Mouse (Mus musculus) intestine, postnatal 0 days (tissue): ENCODE measurements around the gene Anxa4. TPM values are rescaled to one million over a fixed set of nuclear protein-coding genes. Genes with fewer than 3 reads are reported as not detected.
A peak's percentile ranks its signal among the peaks of the same experiment; 100 is the strongest.

Experiments used
- ATAC-seq: fragments of 200-750 bp; cut with Nextera tagmentation; 2 replicates; pipeline ENCODE4 v1.8.0; 2017; ENCODE audit warnings: mild to moderate bottlenecking, moderate TSS enrichment, moderate library complexity
- H3K27ac ChIP-seq: fragments of 300-500 bp; sonication (generic); 2 replicates; pipeline ENCODE4 v1.5.1; 2014; ENCODE audit warnings: mild to moderate bottlenecking, low read depth, low read length, moderate library complexity
- H3K27me3 ChIP-seq: fragments of 300-500 bp; sonication (generic); replicated peaks from 2 replicates; pipeline ENCODE4 v1.6.1; 2014; ENCODE audit warnings: low read length, mixed read lengths; ENCODE audit not compliant: control insufficient read depth, insufficient read depth
- H3K36me3 ChIP-seq: fragments of 300-500 bp; sonication (generic); 2 replicates; pipeline ENCODE4 v1.6.1; 2014; ENCODE audit warnings: mild to moderate bottlenecking, moderate library complexity; ENCODE audit not compliant: control insufficient read depth, insufficient read depth
- H3K4me1 ChIP-seq: fragments of 300-500 bp; sonication (generic); replicated peaks from 2 replicates; pipeline ENCODE4 v1.6.1; 2014; ENCODE audit warnings: antibody characterized with exemption, low read length, mixed read lengths; ENCODE audit not compliant: control insufficient read depth, insufficient read depth
- H3K4me2 ChIP-seq: fragments of 300-500 bp; sonication (generic); replicated peaks from 2 replicates; pipeline ENCODE4 v1.6.1; 2014; ENCODE audit warnings: low read depth, mild to moderate bottlenecking, moderate library complexity
- H3K4me3 ChIP-seq: fragments of 300-500 bp; sonication (generic); 2 replicates; pipeline ENCODE4 v1.5.1; 2014; ENCODE audit warnings: low read depth, low read length
- H3K9ac ChIP-seq: fragments of 300-500 bp; sonication (generic); 2 replicates; pipeline ENCODE4 v1.6.1; 2014; ENCODE audit warnings: mild to moderate bottlenecking, low read depth, low read length
- H3K9me3 ChIP-seq: fragments of 300-500 bp; sonication (generic); 2 replicates; pipeline ENCODE4 v1.6.1; 2016; ENCODE audit warnings: mixed run types; ENCODE audit not compliant: control insufficient read depth
- CTCF ChIP-seq: sonication (generic); IDR thresholded peaks from 2 replicates; pipeline ENCODE4 v1.5.1; 2016; ENCODE audit warnings: low read depth, mild to moderate bottlenecking, control low read depth, antibody characterized with exemption, moderate library complexity
- WGBS: fragments of 180-500 bp; shearing (Covaris S2); extraction: QIAGEN DNeasy Blood & Tissue Kit; methylation state at CpG from one replicate; pipeline ENCODE4 v1.1.7; 2014; 5-methylcytosine and 5-hydroxymethylcytosine counted together
- polyA plus RNA-seq: library from polyadenylated mRNA; unstranded; fragments of >200 nt; fragmentation: Nextera tagmentation; extraction: Ambion mirVana; gene quantifications from 2 replicates; pipeline ENCODE4 v1.2.1, GENCODE M21; 2015

Gene Anxa4
- polyA plus RNA-seq, 1 experiment from 2014 or later: 541 TPM

DNA sequence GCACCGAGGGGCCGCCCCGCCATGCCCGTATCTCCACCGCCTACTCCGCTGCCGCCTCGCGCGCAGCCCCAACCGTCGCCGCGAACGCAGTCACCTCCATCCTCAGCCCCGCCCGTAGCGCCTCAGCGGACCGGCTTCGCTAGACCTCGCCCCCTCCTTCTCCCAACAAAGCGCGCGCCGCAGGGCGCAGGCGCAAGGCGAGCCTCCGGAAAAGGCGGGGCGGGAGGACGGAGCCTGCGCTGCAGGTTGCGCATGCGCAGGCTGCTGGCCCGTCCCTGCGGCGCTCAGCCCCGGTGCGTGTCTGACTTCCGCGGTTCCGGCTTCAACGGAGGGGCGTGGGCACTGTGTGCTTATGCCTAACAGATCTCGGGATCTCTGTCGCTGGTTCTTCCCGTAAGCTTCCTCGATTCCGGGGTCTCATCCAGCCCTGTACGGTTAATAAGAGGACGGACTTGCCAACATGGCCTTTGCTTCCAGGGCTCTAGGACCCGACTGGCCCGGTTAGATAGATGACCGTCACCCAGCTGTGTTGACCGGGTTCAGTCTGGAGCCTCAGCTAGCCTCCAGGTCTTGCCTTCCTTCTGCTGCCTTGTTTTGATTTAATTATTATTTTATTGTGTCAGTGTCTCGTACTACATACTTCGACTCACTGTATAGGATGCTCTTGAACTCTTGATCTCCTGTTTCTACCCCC lies 60.1 kb downstream of the Anxa4 start, which contains the start of gene Gmcl1:
Gene Gmcl1 (minus strand): TSS at position 201 of the 694 bp plus-strand sequence.
- Histone ChIP-seq H3K4me3 (peak within 1 kb of the TSS; percentile 94), H3K27me3 (no peaks in the 10 kb centered on the region), H3K4me1 (no peaks in the 10 kb centered on the region), H3K36me3 (peaks cover 3% of the 10 kb centered on the region; the same call in 1 of the 2 replicates), H3K4me2 (peak within 1 kb of the TSS; percentile 100), H3K9ac (peak within 1 kb of the TSS; percentile 72), H3K27ac (peak within 1 kb of the TSS; percentile 84), H3K9me3 (no peaks in the 10 kb centered on the region)
- under 1% methylated on average over 44 of the region's 59 CpGs for WGBS
- TF ChIP-seq CTCF: no peak
- ATAC-seq: peak; percentile 91

DNA sequence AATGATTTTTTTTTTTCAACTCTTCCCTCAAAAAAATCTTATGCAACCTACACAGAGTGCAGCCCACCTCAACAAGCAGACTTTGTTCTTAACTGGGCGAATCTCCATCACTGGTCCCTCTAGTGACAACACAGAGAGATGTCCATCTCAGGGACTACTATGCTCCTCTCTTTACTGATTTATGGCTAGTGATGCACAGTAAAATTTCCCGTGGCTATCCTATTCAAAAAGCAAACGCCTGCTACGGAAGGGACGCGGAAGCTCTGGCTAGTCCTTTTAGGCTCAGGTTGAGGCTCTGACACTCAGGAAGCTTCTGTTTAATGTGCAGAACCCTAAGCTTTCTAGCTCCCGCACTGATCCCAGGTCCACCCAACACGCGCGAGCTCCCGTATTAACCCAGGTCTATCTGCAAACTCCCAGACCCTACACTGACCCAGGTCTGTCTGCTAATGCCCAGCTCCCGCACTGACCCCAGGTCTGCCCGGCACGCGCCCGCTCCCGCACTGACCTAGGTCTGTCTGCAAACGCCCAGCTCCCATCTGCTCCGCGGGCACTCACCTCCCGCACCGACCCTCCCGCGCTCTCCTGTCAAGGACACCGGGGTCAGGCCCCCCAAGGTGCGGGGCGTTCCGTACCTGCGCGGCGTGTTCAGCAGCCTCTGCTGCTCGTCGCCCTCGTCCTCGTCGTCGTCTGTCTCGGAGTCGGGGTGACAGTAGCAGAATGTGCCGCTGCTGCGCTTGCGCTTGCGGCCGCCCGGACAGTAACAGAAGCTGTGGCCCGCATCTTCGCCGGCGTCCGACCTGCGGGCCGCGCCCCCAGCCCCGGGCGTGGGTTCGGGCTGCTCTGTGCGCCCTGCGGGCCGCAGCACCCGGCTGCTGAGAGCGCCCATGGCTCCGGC lies 60.9 kb downstream of the Anxa4 start:
- Histone ChIP-seq H3K4me3 (peak overlapping the region; percentile 94), H3K36me3 (no peaks in the 10 kb centered on the region; the same call in 1 of the 2 replicates), H3K9me3 (no peaks in the 10 kb centered on the region), H3K27ac (peak overlapping the region; percentile 84), H3K9ac (peak overlapping the region; percentile 72), H3K4me2 (peak overlapping the region; percentile 100), H3K4me1 (no peaks in the 10 kb centered on the region), H3K27me3 (no peaks in the 10 kb centered on the region)
- no peak; the same call in none of the 2 replicates for ATAC-seq
- no peak for TF ChIP-seq CTCF
- under 1% methylated on average over 60 of the region's 62 CpGs for WGBS

DNA sequence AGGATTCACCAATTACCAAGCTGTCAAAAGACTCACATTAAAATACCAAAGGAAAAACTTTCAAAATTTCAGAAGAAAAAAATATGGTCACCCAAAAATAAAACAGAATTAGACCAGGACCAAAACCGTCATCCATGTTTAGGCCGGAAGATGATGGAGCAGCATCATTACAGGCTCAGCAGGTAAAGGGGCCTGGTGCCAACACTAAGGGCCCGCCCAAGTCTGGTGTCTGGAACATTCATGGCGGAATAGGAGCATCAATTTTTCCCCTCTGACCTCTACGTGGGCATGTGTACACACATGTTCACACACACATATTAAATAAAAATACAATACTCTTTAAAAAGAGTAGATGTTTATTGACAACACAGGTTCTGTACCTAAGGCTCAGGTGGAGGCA lies 64.7 kb downstream of the Anxa4 start:
- Histone ChIP-seq H3K4me3 (no peak overlapping the region), H3K27me3 (no peaks in the 10 kb centered on the region), H3K36me3 (no peaks in the 10 kb centered on the region), H3K9me3 (no peaks in the 10 kb centered on the region), H3K4me2 (no peak overlapping the region), H3K9ac (no peak overlapping the region), H3K27ac (no peak overlapping the region), H3K4me1 (no peaks in the 10 kb centered on the region)
- ATAC-seq: no peak
- TF ChIP-seq CTCF: no peak
- WGBS: 94% methylated on average over 5 of the region's 5 CpGs

DNA sequence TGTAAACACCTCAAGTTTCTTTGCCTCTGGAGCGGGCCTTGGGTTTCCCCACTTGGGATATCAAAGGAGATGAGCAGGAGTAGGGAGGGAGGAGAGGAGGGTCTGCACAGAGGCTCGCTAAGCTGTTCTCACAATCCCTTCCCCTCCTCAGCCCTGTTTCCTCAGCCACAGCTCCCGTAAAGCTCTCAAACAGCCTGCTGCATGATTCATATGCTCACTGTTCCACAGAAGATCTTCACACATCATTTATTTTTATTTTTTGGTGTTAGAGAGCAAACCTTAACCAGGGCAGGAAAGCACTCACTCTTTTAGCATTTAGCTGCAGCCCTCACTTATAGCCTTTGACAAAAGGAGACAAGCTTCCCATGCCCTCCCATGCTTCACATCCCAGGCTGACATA lies 71.4 kb downstream of the Anxa4 start:
- ATAC-seq: no peak
- TF ChIP-seq CTCF: no peak
- no peak overlapping the region for H3K27ac ChIP-seq
- no peak overlapping the region for H3K4me3 ChIP-seq
- WGBS: 78% methylated on average over 3 of the region's 3 CpGs
- no peaks in the 10 kb centered on the region for H3K4me1 ChIP-seq
- no peak overlapping the region for H3K9ac ChIP-seq
- no peaks in the 10 kb centered on the region for H3K9me3 ChIP-seq
- H3K36me3 ChIP-seq: no peaks in the 10 kb centered on the region; the same call in 1 of the 2 replicates
- H3K27me3 ChIP-seq: no peaks in the 10 kb centered on the region
- H3K4me2 ChIP-seq: no peak overlapping the region

DNA sequence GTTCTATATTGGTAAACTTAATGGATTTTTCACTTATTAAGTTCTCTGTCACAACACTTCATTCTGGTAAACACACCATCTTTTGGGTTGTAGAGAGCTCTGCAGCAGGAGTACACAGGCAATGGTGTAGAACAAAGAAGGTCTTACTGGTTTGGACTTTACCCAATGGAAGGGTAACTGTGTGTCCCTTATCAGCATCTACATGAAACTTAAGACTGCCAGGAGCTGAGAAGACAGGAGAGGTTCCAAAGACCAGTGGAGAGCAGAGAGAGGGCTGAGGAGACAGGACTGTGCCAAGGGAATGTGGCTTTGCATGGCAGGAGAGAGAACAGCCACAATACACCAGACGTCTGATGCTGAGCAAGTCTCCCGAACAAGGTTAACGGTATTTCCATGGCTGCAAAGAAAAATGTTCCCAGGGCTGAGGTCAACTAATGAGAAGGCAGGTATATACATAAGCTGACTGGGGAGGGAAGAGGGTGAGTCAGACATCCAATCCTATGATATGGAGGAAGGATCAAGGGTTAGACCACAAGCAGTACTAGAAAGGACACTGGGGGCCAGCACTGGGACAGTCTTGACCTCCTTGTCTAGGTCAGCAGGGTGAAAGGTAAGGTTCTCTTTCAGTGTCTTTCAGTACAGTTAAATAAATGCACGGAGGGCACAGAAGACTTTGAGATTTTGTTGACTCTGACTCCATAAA lies 85.2 kb downstream of the Anxa4 start:
- Histone ChIP-seq H3K4me1 (no peaks in the 10 kb centered on the region), H3K9ac (no peak overlapping the region), H3K9me3 (no peaks in the 10 kb centered on the region), H3K4me3 (no peak overlapping the region), H3K27ac (peak overlapping the region; percentile 65), H3K36me3 (peaks cover 29% of the 10 kb centered on the region), H3K4me2 (0 out of 2 replicates have a peak overlapping the region, but pooled peaks have one; percentile 27), H3K27me3 (no peaks in the 10 kb centered on the region)
- WGBS: 46% methylated on average over 4 of the region's 4 CpGs
- TF ChIP-seq CTCF: peak; percentile 34; the same call in 1 of the 2 replicates
- ATAC-seq: peak; percentile 93
